Mouse (Mus musculus) lung, postnatal 36 days (tissue): ENCODE results near the gene Socs5.

Source experiments
- DNase-seq: peaks from one replicate; pipeline ENCODE4 v3.0.0; 2022; ENCODE audit warnings: mixed read lengths

Socs5 gene

DNA sequence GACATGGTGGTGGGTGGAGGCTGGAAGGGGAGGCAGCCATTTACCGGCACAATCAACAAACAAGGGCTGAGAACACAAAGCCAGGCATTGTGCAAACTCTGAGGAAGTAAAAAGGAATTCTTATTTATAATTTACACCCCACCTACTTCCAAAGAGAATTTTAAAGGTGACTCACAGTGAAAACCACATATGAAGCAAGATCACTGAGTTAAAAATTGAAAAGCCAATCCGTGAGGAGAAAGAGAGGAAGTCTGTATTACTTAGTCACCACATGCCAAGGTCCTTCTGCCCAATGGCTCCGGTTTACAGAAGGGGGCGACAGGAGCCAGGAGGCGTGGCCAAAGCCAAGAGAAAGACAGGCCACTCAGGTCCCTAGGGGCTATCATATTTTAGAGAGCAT, 62.9 kb downstream of the Socs5 start:
- no peak for DNase-seq

GRCm38 (mm10) chr17:87172031-87172430, 64.6 kb downstream of the Socs5 start:
- DNase-seq: no peak

GRCm38 (mm10) chr17:87173966-87174365, 66.5 kb downstream of the Socs5 start:
- DNase-seq: no peak

DNA sequence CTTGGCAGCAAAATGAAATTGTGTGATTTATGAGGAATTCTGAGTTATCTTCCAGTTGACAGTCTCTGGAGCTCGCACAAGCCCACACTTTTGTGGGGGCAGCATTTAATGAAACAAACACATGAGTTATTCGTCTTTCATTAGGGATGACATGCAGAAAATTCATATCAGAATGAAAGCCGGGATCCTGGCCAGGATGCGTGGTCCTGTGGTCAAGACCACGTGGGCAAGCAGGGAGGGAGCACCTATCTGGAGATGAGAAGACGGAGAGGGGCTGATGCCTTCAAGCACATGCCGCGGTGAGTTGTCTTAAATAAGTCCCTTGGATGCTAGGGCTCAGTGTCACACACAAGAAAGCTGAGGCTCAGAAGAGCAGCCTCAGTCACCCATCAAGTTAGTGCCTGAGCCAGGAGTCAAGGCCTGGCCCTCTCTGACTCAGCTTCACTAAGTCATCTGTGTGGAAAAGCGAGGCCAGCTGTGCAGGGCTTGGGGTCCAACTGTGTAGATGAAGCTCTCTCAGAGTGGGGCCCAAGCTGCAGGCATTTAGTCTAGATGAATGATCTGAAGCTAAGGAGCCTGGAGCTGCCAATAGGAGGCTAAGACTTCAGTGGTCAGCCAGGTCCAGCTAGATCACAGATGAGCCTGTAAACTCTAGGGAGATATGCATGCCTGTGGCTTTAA, 67.3 kb downstream of the Socs5 start:
- DNase-seq: peak; percentile 40

GRCm38 (mm10) chr17:87176066-87177012, 68.9 kb downstream of the Socs5 start:
- DNase-seq: peak; percentile 48

DNA sequence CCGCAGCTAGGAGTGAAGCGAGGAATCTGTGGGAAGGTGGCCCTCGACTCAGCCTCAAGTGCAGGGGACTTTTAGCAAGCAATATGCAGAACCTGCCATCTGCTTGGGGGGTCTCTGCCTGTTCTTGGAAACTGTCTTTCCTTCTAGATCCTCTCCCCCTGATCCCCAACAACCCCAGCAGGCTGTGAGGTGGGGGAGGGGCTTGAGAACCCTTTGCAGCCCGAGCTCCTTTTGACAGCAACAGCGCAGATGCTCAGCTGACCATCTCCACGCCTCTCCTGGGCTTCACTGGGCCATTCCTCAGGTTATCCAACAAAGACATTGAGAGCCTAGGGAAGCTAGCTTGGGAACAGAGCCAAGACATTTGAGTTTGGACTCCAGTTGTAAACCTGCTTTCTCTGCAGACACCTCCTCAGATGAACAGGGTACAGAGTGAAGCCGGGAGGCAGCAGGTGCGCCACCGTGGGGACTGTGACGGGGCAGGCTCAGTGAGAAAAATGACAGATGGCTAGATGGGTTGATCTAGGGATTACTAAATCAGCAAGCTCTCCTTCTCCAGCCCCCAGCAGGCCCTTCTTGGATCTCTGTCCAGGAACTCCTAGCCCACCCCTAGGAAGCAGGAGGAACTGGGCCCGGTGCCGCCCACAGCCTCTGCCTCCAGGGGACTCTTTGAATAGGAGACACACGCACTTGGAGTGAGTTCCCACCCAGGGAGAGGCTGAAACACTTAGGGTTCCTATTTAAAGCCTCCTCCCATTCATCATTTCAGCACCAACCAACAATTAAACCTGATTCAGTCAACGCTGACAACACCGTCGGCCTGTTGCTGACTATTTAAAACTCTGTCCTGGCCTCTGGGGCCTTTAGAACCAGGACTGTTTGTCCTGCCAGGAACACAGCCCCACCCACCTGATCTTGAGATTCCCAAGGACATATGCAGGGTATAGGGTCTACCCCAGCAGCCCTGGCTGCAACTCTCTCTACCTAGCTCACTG, 71.4 kb downstream of the Socs5 start:
- DNase-seq: peak; percentile 45

GRCm38 (mm10) chr17:87179939-87180550, 72.6 kb downstream of the Socs5 start:
- no peak for DNase-seq

DNA sequence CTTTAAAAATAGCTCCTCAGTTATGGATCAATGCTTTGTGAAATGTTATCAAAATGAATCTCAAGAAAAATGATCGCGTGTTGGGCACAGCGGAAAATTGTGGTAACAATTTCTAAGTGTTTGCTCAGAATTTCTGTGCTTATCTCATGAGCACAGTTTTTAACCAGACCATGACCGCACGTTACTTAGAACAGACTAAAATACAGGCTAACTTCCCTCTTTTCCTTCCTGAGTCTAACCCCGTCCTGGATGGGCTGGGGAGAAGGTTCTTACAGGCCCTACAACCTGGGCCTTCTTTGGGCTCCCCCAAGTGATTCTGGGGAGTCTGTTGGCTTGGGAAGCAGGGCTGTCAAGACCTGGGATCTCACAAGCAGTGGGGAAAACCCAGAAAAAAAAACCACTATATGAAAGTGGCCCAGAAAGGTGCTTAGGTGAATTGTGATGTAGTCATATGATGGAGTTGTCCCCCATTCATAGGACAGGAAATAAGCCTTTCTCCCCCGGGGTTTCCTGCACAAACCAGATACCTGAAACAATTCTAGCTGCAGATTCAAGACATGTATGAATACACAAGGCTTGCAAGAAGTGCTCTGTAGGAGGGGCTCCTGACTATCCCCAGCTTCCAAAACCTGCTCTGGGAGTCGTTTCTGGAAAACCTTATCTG, 74.3 kb downstream of the Socs5 start:
- DNase-seq: no peak

DNA sequence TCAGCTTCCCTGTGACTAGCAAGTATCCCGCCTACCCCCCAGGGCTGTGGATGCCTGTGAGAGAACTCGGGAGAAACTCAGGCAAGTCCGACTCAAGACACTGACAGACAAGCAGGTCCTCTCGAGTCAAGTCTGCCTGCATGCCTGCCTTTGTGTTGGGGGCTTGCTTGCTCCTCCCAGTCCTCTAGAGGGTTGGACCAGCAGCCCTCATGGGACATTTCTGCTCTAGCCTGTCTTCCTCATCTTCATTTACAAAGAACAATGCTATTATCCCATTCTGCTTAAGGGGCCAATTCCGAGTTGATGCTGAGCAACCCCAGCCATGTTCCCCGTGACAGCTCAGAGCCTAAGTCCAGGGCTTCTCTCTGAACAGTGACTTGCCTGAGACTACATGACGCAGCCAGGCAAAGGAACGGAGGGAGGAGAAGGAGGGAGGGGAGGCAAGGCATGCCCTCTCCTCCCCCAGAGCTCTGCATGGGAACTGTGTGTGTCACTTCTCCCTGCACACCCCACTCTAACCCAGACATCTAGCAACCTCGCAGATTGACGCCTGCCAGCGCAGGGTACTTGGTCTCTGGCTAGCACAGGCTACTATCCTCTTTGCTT, 78.1 kb downstream of the Socs5 start:
- no peak for DNase-seq

DNA sequence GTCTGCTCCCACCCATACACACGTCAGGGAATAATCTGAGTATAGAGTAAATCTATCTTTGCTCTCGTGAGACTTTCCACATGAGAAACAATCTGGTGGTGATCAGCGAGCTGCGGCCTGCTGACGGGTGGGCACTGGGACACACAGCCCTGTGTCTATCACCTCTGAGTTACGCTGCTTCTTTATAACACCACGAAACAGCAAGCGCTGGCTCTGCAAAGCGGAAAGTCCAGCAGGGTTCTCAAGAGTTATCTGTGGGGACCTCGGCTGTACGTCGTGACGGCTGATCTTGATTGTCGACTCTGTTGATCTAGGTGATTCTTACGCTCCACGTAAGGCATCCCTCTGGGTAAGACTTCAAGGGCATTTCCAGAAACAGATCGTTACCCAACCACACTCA, 79.5 kb downstream of the Socs5 start:
- no peak for DNase-seq
